Mouse (Mus musculus): ENCODE measurements around the gene App. TPM values are rescaled to one million over a fixed set of nuclear protein-coding genes. Genes with fewer than 3 reads are reported as not detected.

The App gene
- 109 and 218 TPM in 2 replicates for polyA plus RNA-seq (2012; rRNA removed)

DNA sequence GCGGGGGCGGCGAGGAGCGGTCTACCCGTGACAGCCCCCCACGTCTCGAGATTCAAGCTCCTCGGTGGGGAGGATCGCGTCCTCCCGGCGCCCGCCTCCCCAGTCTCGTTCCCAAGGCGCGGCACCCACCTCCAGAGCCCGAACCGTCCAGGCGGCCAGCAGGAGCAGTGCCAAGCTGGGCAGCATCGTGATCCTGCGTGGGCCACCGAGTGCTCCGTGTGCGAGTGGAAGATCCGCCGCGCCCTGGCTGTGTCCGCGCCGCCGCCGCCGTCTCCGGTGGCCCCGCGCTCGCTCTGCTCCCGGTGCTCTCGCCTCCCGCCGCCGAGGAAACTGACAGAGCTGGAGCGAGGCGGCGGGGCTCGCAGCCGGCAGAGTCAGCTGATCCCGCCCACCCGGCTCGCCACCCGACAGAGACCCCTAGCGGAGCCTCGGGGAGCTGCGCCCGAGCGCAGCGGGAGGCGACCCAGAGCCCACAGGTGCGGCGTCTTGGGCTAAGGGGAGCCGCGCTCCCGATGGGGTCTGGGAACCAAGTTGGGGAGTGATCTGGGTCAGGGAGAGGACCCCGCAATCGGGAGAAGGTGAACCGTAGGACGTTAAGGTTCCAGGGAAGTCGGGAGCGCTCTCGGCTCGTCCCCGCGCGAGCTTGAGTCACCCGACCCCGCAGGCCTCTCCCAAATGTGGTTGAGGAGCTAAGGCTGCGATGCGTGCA is at the start of gene App:
Gene App, minus strand, starts transcription at position 394 of the 709 bp plus-strand sequence.
- DNase-seq (ENCODE audit: low read depth, low spot score): no peak
- under 1% methylated on average over 78 of the region's 78 CpGs for WGBS

DNA sequence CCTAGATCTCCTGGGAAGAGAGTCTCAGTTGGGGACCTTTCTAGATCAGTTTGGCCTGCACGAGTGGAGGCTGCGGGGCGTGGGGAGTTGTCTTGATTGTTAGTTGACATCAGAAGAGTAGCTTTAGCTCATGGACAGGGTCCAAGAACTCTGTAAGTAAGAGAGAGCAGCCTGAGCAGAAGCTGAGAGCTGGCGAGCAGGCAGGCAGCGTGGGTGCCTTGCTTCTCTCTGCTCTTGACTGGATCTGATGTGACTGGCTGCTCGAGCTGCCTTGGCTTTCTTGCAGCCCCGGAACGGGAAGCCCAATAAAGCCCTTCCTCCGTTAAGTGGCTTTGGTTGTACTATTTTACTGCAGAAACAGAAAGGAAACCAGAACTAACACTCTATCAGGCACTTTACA is 42.3 kb upstream of the App start:
- DNase-seq (ENCODE audit: low read depth, low spot score): no peak
- WGBS: 34% methylated on average over 9 of the region's 9 CpGs

DNA sequence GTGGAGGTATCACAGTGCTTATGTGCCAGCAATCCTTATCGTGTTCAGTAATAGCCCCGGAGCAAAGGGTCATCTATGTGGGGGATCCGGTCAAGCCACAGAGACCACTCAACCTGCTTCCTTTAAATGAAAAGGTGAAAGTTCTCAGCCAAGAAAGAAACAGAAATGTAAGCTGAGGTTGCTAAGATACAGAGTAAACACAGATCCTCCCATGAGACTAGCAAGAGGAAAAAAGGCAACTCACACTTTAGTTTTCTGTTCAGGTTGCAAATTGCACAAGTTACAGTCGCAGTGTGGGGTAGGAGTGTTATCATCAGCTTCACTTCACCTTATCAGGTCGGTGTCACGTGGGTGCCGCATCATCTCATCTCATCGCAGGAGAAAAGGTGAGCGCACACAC is 41.6 kb upstream of the App start:
- 41% methylated on average over 9 of the region's 9 CpGs for WGBS
- no peak for DNase-seq (ENCODE audit: low read depth, low spot score)

DNA sequence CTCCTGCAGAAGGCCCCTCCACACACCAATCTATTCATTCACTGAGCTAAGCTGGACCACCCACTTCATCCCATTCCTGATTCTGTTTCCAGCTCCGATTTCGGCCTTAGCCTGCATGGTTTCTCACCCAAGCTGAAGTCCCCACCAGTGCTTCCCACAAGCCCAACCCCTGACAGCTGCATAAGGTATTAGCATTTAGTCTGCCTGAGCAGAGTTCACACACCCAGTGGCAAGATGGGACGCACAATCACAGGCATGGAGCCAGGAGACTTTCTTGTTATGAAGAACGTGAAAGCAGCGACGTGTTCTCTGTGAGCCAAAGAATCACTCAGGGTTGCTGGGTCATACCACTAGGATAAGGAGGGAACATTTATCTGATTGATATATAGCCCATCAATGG is 22.1 kb upstream of the App start:
- 81% methylated on average over 6 of the region's 6 CpGs for WGBS
- DNase-seq (ENCODE audit: low read depth, low spot score): no peak

DNA sequence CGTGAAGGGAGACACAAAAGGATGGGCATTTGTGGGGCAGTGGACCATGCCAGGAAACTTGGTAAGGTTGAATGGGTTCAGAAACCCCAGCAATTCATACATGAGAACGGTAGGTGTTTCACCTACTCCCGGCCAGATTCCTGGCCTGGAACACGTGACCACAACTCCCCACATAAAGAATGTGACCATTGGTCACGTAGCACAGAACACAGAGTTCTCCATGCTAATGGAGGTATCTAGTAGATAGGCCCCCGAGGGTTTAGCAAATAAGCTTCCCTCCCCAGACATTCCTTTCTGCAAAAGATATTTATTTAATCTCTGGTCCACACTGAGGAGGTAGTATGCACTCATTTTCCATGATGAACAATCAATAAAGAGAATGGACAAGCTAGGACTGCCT is 21.6 kb upstream of the App start:
- no peak for DNase-seq (ENCODE audit: low read depth, low spot score)
- 87% methylated on average over 6 of the region's 6 CpGs for WGBS

DNA sequence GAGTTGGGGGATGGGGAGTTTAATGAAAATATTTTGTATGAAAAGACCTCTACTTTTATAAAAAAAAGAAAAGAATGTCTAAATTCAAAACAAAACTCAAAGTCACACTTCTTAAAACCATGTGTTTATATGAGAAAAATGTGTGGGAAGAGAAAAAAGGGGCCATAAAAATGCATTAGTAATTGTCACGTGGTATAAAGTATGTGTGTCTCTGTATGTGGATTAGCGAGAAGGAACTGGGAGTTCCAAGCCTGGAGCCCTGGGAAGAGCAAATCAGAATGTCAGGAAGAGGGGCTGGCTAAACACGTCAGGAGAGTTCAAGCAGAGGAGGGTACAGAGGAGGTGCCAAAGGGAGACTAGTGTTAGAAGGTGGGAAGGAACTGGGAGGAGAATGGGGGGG is 7.9 kb upstream of the App start:
- DNase-seq (ENCODE audit: low read depth, low spot score): no peak
- WGBS: 71% methylated on average over 3 of the region's 3 CpGs

DNA sequence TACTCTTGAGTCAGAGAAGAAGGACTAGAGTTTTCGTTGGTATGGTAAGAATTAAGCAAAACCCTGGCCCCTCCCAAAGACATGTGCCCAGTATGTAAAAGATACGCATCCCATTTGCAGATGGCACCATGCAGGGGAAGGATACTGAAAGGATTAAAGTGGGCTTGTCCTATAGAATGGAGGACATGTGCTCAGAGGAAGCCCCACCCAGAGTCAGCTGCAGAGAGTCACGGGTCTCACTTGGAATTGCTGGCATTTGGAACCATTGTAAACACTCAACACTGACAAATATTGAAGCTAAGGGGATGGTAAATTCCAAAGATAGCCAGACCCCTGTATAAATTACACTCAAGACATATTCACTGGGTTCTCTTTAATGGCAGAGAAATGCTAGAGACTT is 7.1 kb upstream of the App start:
- DNase-seq (ENCODE audit: low read depth, low spot score): no peak
- WGBS: 79% methylated on average over 3 of the region's 3 CpGs

DNA sequence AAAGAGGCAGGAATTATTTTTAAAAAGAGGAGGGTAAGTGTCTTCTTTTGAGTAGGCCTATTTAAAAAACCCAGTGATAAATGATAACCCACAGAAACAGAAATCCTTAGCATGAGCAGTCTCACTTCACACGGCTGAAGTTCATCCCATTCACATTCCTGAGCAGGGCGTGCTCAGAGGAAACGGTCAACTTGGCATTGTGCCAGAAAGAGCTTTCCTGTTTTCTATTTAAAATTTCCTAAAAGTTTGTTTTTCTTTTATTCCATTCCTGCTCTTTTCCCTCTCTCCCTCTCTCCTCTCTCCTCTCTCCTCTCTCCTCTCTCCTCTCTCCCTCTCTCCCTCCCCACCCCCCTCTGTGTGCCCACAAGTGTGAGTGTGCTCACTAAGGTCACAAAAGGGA is 3.1 kb upstream of the App start:
- WGBS: 4% methylated on average over 3 of the region's 3 CpGs
- DNase-seq (ENCODE audit: low read depth, low spot score): no peak

DNA sequence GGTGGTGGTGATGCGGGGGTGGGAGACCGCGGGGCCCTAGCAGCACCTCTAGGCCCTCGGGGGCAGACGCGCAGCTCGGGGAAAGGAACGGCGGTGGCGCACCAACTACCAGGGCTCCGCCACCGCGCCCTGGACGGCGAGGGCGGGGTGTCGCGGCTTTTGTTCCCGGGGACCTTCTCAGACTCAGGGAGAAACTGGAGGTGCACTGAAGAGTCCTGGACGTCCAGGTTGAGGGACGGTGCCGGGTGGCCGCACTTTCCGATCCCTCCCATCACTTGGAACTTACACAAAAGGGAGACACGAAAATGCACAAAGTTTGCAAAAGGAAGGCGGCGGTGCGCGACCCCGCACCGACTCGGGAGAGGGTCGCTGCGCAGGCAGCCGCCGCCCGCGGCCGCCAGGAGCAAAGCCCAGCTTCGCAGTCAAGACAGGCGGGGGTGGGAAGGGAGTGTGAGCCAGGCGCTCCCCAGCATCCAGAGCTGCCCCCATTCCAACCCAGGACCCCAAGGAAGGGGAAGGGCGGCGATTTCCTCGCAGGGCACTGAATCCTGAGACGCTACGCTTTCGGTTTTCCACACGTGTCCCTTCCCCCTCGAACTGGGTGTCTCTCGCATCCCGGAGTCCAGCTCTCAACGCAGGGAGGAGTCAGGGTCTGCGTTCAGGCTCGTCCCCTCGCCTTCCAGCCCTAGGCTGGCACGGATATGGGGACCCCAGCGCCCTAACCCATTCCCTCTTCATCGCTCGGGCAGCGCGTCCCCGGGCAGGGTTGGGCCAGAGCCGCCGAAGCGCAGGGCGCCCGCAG is 794 bp downstream of the App start:
- under 1% methylated on average over 68 of the region's 68 CpGs for WGBS
- no peak for DNase-seq (ENCODE audit: low read depth, low spot score)

DNA sequence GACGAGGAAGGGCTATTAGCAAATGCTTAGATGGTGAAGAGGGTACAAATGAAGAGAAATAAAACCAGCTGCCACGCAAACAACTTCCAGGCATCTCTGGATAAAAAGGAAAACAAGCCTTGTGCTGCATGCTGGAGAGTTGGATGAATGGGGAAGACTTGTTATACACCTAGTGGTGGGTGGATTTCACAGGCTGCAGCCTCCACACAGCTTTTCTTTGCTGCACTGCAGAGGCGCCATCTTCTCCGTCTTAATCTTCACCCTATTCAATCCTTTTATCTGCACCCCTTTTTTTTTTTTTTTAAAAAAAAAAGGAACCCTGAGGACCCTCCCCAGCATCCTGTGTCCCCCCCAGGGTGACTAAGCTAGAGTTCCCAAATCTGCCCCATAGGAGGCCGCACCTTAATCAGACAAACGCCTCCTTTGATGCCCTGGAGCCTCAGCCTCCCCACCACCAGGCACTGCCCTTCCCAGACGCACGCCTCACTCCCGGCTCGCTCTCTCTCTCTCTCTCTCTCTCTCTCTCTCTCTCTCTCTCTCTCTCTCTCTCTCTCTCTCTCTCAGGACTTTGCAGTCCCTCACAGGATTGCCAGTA is 1.5 kb downstream of the App start:
- no peak for DNase-seq (ENCODE audit: low read depth, low spot score)

DNA sequence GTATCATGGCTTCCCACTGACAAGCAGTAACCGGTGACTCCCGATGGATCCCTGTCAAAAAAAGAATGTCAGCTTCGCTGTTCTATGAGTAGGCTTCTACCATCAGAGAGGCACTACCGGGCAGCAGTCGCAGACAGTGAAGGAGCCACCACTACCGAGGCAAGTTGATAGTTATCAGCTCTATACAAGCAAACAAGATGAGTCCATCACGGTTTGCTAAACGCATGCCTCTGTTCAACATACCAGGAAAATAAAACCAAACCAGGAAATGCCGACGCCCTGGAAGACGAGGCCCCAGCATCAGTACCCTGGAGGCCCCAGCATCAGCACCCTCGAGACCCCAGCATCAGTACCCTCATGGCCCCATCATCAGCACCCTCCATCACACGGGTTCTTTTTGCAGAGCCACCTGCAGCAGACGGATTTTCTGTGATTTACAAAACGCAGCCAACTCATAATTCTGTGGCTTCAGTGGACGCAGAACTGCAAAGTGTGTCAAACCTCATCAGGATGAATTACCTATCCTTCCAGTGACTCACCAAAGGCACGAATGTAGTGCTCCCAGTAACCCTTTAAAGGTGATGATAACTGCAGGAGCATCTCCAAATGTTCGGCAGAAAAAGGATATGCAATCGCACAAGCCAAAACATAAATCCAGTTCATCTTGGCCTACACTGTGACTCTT is 2.6 kb downstream of the App start:
- WGBS: 43% methylated on average over 19 of the region's 19 CpGs
- no peak for DNase-seq (ENCODE audit: low read depth, low spot score)

More for the DNA sequence above, 1.5 kb downstream of the App start:
- 5% methylated on average over 10 of the region's 10 CpGs for WGBS

DNA sequence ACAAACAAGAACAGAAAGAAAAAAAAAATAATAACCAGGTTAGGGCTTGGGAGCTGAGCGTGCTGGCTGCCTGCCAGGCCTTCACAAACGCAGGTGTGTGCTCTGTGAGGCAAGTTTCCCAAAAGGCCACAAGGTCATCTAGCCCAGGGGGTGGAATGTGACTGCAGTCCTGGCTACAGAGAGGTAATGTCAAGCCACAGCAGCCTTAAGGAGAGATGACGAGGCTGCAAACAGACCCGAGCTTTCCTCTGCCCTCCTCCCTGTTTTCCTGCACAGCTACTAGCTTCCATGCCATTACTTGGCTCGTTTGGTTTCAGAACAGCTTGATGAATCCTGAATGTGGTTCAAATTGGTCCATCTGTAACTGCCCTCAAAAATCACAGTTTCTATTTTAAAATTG is 4.7 kb downstream of the App start:
- 16% methylated on average over 5 of the region's 5 CpGs for WGBS

DNA sequence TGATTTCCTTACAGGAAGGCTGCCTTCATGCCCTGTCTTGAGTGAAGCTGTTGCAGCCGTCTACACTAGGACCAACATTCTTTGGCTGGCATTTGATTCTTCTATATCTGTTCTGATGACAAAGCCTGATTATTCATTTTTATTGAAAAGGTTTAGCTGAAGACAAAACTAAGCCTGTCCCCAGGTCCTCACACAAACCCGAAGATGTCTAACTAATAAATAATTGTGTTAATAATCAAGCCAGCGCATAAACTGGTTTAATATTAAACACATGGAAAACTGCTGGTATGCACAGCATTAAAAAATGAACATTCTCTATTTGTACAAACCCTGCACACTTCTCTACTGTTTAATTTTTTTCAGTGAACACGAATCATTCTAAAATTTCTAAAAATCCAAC is 7.4 kb downstream of the App start:
- 73% methylated on average over 4 of the region's 4 CpGs for WGBS
- DNase-seq (ENCODE audit: low read depth, low spot score): no peak

More for the DNA sequence above, 4.7 kb downstream of the App start:
- no peak for DNase-seq (ENCODE audit: low read depth, low spot score)

DNA sequence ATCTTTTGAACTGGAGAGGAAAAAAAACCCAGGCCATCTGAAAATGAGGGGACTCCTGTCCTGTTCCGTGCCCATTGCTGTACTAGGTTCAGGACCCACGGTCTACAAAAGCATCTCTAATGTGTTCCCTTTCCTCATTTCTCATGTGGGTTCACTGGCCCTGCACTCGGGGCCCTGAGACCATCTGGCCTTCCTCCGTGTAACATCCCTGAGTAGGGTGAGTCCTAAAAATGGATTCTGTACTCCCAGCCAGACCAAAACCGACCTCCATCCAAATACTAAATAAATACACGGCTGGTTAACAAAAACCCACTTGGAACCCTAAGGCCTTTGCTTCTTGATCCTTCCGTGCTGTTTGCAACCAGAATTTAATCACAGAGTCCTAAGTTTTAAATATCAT is 7.9 kb downstream of the App start:
- 70% methylated on average over 7 of the region's 7 CpGs for WGBS
- DNase-seq (ENCODE audit: low read depth, low spot score): no peak

DNA sequence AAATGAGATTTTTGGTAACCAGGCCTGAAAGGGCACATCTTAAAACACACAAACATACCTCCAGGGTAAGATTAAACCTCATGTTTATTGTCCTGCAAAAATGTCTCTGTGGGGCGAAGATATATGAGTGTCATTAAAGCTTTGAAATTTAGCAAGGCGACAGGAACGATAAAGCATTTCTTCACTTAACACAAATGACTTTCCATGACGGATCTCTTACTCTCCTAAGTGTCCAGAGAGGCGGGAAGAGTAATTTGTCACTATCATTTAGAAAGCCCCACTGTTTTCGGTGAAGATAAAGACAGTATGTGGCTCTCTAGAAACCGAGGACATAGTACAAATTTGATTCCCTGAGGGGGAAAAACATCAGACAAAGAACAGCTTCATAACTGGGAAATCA is 8.4 kb downstream of the App start:
- 71% methylated on average over 7 of the region's 7 CpGs for WGBS
- no peak for DNase-seq (ENCODE audit: low read depth, low spot score)

DNA sequence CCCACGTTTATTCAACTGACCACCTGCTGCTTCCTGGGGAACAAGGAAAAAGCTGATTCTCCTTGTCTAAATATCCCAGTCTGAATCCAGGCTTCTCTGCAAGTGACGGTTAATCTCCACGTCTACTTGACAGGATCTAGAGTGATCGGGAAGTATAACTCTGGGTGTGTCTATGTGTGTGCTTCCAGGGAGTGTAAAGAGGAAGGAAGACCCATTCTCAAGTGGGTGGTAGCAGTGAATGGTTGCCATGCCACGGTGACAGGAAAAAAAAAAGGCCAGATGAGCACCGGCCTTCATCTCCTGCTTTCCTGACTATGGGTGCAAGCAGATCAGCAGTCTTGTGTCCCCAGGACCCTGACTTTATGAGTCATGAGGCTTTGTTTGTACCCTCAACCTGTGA is 10.8 kb downstream of the App start:
- no peak for DNase-seq (ENCODE audit: low read depth, low spot score)
- WGBS: 18% methylated on average over 6 of the region's 6 CpGs

DNA sequence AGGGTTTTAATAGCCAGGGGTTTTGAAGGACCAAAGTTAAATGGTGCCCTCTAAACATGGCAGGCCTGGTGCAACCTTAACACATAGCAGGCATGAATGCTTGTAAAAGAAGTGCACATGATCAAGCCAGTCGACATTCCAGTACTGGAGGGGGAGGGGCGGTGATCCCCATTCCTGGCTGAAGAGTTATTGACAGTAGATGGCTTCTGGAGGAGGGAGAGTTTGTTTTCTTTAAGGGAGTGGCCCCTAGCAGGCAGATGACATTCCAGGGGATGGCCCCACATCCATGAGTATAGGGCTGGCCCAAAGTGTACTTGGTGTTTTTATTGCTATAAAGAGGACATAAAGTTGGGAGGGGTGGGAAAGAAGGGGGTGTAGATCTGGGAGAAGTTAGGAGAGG is 13.4 kb downstream of the App start:
- DNase-seq (ENCODE audit: low read depth, low spot score): no peak
- 25% methylated on average over 2 of the region's 2 CpGs for WGBS

DNA sequence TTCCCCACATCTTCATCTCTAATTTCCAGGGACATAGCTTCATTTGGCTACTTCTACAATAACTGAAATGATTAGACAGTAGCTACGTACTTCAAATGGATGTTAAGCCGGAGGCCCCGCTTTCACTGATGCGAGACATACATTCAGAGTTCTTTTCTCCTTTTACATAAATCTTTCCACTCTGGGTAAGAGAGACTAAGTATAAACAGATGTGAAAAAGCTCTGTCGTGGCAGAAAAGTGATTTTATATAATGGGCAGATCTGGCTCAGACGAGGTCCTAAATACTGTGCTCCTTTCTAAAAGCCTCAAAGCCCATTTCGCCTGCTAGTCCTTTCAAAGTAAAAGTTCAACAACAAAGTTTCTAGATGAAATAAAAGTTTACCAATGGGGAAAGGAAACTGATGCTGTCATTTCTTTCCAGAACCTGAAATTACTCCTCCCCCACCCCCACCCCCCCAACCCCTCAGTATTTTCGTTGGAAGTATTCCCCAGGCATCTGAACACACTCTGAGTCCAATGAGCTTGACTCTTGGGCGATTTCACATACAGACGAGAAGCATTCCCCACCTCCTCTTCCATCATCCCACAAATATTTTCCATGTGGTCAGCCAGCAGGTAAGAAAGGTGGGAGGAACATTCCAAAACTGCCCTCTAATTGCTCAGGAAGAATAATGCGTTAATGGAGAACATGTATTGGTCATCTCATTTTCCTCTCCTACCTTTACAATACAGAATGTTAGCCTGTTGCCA is 15.6 kb downstream of the App start:
- DNase-seq (ENCODE audit: low read depth, low spot score): no peak
- WGBS: 76% methylated on average over 11 of the region's 11 CpGs

DNA sequence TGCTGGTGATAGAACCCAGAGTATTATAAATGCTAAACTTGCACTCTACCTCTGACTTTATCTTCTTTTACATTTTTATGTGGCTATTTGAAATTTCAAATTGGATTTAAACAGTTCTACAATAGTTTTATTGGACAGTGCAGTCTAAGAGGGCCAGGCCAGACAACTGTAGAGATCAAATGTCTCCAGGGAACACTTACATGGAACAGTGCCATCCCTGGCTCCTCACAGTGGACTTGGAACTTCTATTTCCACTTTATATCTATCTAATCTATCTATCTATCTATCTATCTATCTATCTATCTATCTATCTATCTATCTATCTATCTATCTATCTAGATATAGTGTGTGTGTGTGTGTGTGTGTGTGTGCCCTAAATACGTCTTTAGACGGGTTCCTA is 16.4 kb downstream of the App start:
- 95% methylated on average over 2 of the region's 2 CpGs for WGBS

DNA sequence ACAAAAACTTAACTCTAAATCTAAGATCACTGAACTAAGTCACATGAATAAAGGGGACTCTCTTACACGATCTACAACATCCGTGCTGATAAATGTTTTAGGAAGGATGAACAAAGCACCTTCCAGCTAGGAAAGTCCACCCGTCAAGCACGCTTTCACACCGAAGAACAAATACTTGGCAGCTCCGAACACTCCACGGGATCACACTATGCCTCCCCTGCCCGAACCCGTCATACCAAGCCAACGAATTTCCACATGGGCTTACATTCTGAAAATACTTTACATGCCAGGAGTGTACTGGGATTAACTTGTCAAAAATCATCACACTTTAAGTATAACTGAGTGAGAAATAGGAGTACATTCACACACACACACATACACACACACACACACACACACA is 17.7 kb downstream of the App start:
- DNase-seq (ENCODE audit: low read depth, low spot score): no peak
- 52% methylated on average over 10 of the region's 10 CpGs for WGBS

More for the DNA sequence above, 16.4 kb downstream of the App start:
- DNase-seq (ENCODE audit: low read depth, low spot score): no peak

All from large intestine, adult 2 months (tissue).